Mouse (Mus musculus) ES-Bruce4 (cell line): ENCODE results near the gene Bcl2l13.

Experiments used
- CTCF ChIP-seq: IDR thresholded peaks from one replicate; pipeline ENCODE4 v1.8.1; 2011; ENCODE audit warnings: low read depth, low read length
- EP300 ChIP-seq: IDR thresholded peaks from 2 replicates; pipeline ENCODE4 v1.6.1; 2011; ENCODE audit warnings: low read depth, low read length; ENCODE audit not compliant: insufficient read depth
- POLR2A ChIP-seq: IDR thresholded peaks from one replicate; pipeline ENCODE4 v1.8.1; 2011; ENCODE audit warnings: low read length; ENCODE audit not compliant: insufficient read depth

- TF ChIP-seq CTCF: no peak
- no peak for TF ChIP-seq EP300
- no peak for TF ChIP-seq POLR2A
Measured at GRCm38 (mm10) chr6:120819294-120819693, 16.7 kb upstream of the Bcl2l13 start.
